Mouse (Mus musculus): ENCODE data around the gene Kmt2c.
"Not testable (repeated sequence)": the region's sequence is repeated elsewhere in the genome, so short reads cannot be mapped to it uniquely, and the experiment has no call there.

DNA sequence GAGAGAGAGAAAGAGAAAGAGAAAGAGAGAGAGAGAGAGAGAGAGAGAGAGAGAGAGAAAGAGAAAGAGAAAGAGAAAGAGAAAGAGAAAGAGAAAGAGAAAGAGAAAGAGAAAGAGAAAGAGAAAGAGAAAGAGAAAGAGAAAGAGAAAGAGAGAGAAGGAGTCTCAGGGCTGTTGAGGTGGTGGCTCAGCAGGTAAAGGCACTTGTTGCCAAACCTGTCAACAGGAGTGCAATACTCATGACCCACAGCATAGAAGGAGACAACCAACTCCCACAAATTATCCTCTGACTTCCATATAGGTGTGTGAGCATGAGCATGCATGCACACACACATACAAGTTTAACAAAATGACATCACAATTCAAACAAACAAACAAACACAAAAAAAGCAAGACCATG lies 43.2 kb downstream of the Kmt2c start:
- not testable (repeated sequence) for TF ChIP-seq GATA1, TAL1 (IDR thresholded peaks at IDR 0.05; ENCODE audit: low read length)
